Mouse (Mus musculus) macrophage (primary cell): ENCODE measurements around the gene Zfp688. TPM values are rescaled to one million over a fixed set of nuclear protein-coding genes. Genes with fewer than 3 reads are reported as not detected.
"Not testable (repeated sequence)": the region's sequence is repeated elsewhere in the genome, so short reads cannot be mapped to it uniquely, and the experiment has no call there.

Experiments used
- H3K27ac ChIP-seq: fragments of 350-480 bp; formaldehyde crosslinking; 2 replicates; pipeline ENCODE4 v1.9.0; 2021
- H3K36me3 ChIP-seq: fragments of 350-480 bp; formaldehyde crosslinking; 2 replicates; pipeline ENCODE4 v1.9.0; 2021; ENCODE audit errors: inconsistent target
- H3K4me3 ChIP-seq: fragments of 350-480 bp; formaldehyde crosslinking; 2 replicates; pipeline ENCODE4 v1.9.0; 2021; ENCODE audit errors: inconsistent target
- H3K79me2 ChIP-seq: fragments of 350-480 bp; formaldehyde crosslinking; 2 replicates; pipeline ENCODE4 v1.9.0; 2021; ENCODE audit errors: inconsistent target
- WGBS: methylation state at CpG from one replicate; pipeline ENCODE4 v1.1.7; 2026; ENCODE audit warnings: inconsistent platforms; ENCODE audit not compliant: missing documents; 5-methylcytosine and 5-hydroxymethylcytosine counted together
- polyA plus RNA-seq: library from polyadenylated mRNA; stranded (reverse); fragments of 250-400 nt; gene quantifications from 3 replicates; pipeline ENCODE4 v1.2.4, GENCODE M21; 2018; ENCODE audit warnings: inconsistent platforms

Gene Zfp688
- polyA plus RNA-seq, 1 experiment from 2014 or later, result 5.1 TPM

- 1% methylated on average over 52 of the region's 54 CpGs for WGBS
- peak within 1 kb of the TSS; percentile 89 for H3K4me3 ChIP-seq
- peaks cover 35% of the 10 kb centered on the region; the same call in 1 of the 2 replicates for H3K79me2 ChIP-seq
- peak within 1 kb of the TSS; percentile 69 for H3K27ac ChIP-seq
- peaks cover 7% of the 10 kb centered on the region; the same call in 1 of the 2 replicates for H3K36me3 ChIP-seq
Observed at GRCm38 (mm10) chr7:127448521-127449300, 26.8 kb upstream of the Zfp688 start, which contains the start of gene Zfp689. Gene Zfp689 (minus strand): TSS chr7:127449158.

GRCm38 (mm10) chr7:127443976-127444375 lies 22.1 kb upstream of the Zfp688 start:
- Histone ChIP-seq H3K36me3 (peaks cover 7% of the 10 kb centered on the region; the same call in 1 of the 2 replicates), H3K4me3 (no peak overlapping the region), H3K27ac (no peak overlapping the region), H3K79me2 (no peaks in the 10 kb centered on the region)
- WGBS, result 97% methylated on average over 17 of the region's 20 CpGs

GRCm38 (mm10) chr7:127437724-127438123 lies 15.9 kb upstream of the Zfp688 start:
- Histone ChIP-seq H3K27ac (no peak overlapping the region), H3K79me2 (no peaks in the 10 kb centered on the region), H3K36me3 (no peaks in the 10 kb centered on the region), H3K4me3 (no peak overlapping the region)
- WGBS, result 100% methylated on average over 2 of the region's 3 CpGs

GRCm38 (mm10) chr7:127435206-127435605 lies 13.3 kb upstream of the Zfp688 start:
- Histone ChIP-seq H3K36me3 (no peaks in the 10 kb centered on the region), H3K27ac (no peak overlapping the region), H3K79me2 (no peaks in the 10 kb centered on the region), H3K4me3 (no peak overlapping the region)
- WGBS, result 70% methylated on average over 4 of the region's 4 CpGs

- Histone ChIP-seq H3K27ac (no peak overlapping the region), H3K4me3 (no peak overlapping the region), H3K79me2 (peaks cover 2% of the 10 kb centered on the region; the same call in 1 of the 2 replicates), H3K36me3 (no peaks in the 10 kb centered on the region)
- 68% methylated on average over 3 of the region's 3 CpGs for WGBS
Observed at GRCm38 (mm10) chr7:127426354-127426753, 4.5 kb upstream of the Zfp688 start.

- WGBS, result 96% methylated on average over 2 of the region's 2 CpGs
Observed at GRCm38 (mm10) chr7:127425911-127426310, 4.0 kb upstream of the Zfp688 start.

GRCm38 (mm10) chr7:127425291-127425690 lies 3.4 kb upstream of the Zfp688 start:
- H3K36me3 ChIP-seq, result no peaks in the 10 kb centered on the region
- no peak overlapping the region for H3K4me3 ChIP-seq
- H3K27ac ChIP-seq, result no peak overlapping the region
- 85% methylated on average over 3 of the region's 3 CpGs for WGBS
- H3K79me2 ChIP-seq, result peaks cover 8% of the 10 kb centered on the region; the same call in 1 of the 2 replicates

More at GRCm38 (mm10) chr7:127425911-127426310, 4.0 kb upstream of the Zfp688 start:
- H3K79me2 ChIP-seq, result peaks cover 6% of the 10 kb centered on the region; the same call in 1 of the 2 replicates
- H3K27ac ChIP-seq, result no peak overlapping the region
- no peak overlapping the region for H3K4me3 ChIP-seq
- no peaks in the 10 kb centered on the region for H3K36me3 ChIP-seq

GRCm38 (mm10) chr7:127422247-127422646 lies 379 bp upstream of the Zfp688 start:
- H3K27ac ChIP-seq, result no peak overlapping the region
- H3K4me3 ChIP-seq, result peak overlapping the region; percentile 83
- H3K36me3 ChIP-seq, result no peaks in the 10 kb centered on the region
- peaks cover 8% of the 10 kb centered on the region; the same call in 1 of the 2 replicates for H3K79me2 ChIP-seq
- WGBS, result under 1% methylated on average over 15 of the region's 15 CpGs

GRCm38 (mm10) chr7:127411418-127411817 lies 10.4 kb downstream of the Zfp688 start:
- no peak overlapping the region for H3K27ac ChIP-seq
- WGBS, result 95% methylated on average over 2 of the region's 2 CpGs
- no peaks in the 10 kb centered on the region for H3K36me3 ChIP-seq
- H3K79me2 ChIP-seq, result no peaks in the 10 kb centered on the region
- H3K4me3 ChIP-seq, result no peak overlapping the region

GRCm38 (mm10) chr7:127406002-127406987 lies 15.6 kb downstream of the Zfp688 start, which contains the start of gene Zfp764:
Gene Zfp764 (minus strand): TSS chr7:127406822.
- 3% methylated on average over 39 of the region's 40 CpGs for WGBS
- H3K79me2 ChIP-seq, H3K36me3 ChIP-seq: not testable (repeated sequence)
- peak within 1 kb of the TSS; percentile 53 for H3K4me3 ChIP-seq
- peak within 1 kb of the TSS; percentile 55 for H3K27ac ChIP-seq

GRCm38 (mm10) chr7:127404101-127404500 lies 17.8 kb downstream of the Zfp688 start:
- H3K36me3 ChIP-seq, H3K79me2 ChIP-seq, H3K4me3 ChIP-seq, H3K27ac ChIP-seq: not testable (repeated sequence)
- 95% methylated on average over 6 of the region's 6 CpGs for WGBS

GRCm38 (mm10) chr7:127402980-127403379 lies 18.9 kb downstream of the Zfp688 start:
- no peaks in the 10 kb centered on the region for H3K36me3 ChIP-seq
- no peaks in the 10 kb centered on the region for H3K79me2 ChIP-seq
- no peak overlapping the region for H3K27ac ChIP-seq
- H3K4me3 ChIP-seq, result no peak overlapping the region
- 68% methylated on average over 2 of the region's 2 CpGs for WGBS

- no peaks in the 10 kb centered on the region for H3K36me3 ChIP-seq
- no peak overlapping the region for H3K4me3 ChIP-seq
- 64% methylated on average over 3 of the region's 3 CpGs for WGBS
- H3K27ac ChIP-seq, result no peak overlapping the region
- no peaks in the 10 kb centered on the region for H3K79me2 ChIP-seq
Observed at GRCm38 (mm10) chr7:127400355-127400754, 21.5 kb downstream of the Zfp688 start.

- Histone ChIP-seq H3K36me3 (peaks cover 3% of the 10 kb centered on the region; the same call in 1 of the 2 replicates), H3K27ac (0 out of 2 replicates have a peak overlapping the region, but pooled peaks have one; percentile 25)
- 3% methylated on average over 7 of the region's 7 CpGs for WGBS
Observed at GRCm38 (mm10) chr7:127393944-127394333, 27.9 kb downstream of the Zfp688 start.

More at GRCm38 (mm10) chr7:127393944-127394333, 27.9 kb downstream of the Zfp688 start:
- peak overlapping the region; percentile 56 for H3K4me3 ChIP-seq
- no peaks in the 10 kb centered on the region for H3K79me2 ChIP-seq
